Mouse (Mus musculus): ENCODE data around the gene Hoxa7. TPM values are rescaled to one million over a fixed set of nuclear protein-coding genes. Genes with fewer than 3 reads are reported as not detected.

The Hoxa7 gene
- polyA plus RNA-seq, 1 experiment, result not detected

- TF ChIP-seq CTCF (IDR thresholded peaks at IDR 0.05; ENCODE audit: insufficient read depth, low read depth, low read length), result no peak
- TF ChIP-seq POLR2A (IDR thresholded peaks at IDR 0.05; ENCODE audit: insufficient read depth, low read depth, low read length), result no peak
Observed at GRCm38 (mm10) chr6:52180213-52180710, 41.4 kb downstream of the Hoxa7 start.

GRCm38 (mm10) chr6:52179690-52180089 is 42.0 kb downstream of the Hoxa7 start:
- Histone ChIP-seq H3K27ac (ENCODE audit: insufficient read depth, low read depth, low read length) (no peak overlapping the region), H3K4me1 (ENCODE audit: control insufficient read depth, insufficient read depth, low read length) (no peaks in the 10 kb centered on the region), H3K4me3 (ENCODE audit: insufficient read depth, low read depth, low read length) (no peak overlapping the region)
- TF ChIP-seq CTCF (IDR thresholded peaks at IDR 0.05; ENCODE audit: insufficient read depth, low read depth, low read length) (no peak), POLR2A (IDR thresholded peaks at IDR 0.05; ENCODE audit: insufficient read depth, low read depth, low read length) (no peak)
- WGBS, result 3% methylated on average over 10 of the region's 10 CpGs

More at GRCm38 (mm10) chr6:52180213-52180710, 41.4 kb downstream of the Hoxa7 start:
- H3K27ac ChIP-seq (ENCODE audit: insufficient read depth, low read depth, low read length), result no peak overlapping the region
- no peak overlapping the region for H3K4me3 ChIP-seq (ENCODE audit: insufficient read depth, low read depth, low read length)
- no peaks in the 10 kb centered on the region for H3K4me1 ChIP-seq (ENCODE audit: control insufficient read depth, insufficient read depth, low read length)
- 4% methylated on average over 11 of the region's 11 CpGs for WGBS

DNA sequence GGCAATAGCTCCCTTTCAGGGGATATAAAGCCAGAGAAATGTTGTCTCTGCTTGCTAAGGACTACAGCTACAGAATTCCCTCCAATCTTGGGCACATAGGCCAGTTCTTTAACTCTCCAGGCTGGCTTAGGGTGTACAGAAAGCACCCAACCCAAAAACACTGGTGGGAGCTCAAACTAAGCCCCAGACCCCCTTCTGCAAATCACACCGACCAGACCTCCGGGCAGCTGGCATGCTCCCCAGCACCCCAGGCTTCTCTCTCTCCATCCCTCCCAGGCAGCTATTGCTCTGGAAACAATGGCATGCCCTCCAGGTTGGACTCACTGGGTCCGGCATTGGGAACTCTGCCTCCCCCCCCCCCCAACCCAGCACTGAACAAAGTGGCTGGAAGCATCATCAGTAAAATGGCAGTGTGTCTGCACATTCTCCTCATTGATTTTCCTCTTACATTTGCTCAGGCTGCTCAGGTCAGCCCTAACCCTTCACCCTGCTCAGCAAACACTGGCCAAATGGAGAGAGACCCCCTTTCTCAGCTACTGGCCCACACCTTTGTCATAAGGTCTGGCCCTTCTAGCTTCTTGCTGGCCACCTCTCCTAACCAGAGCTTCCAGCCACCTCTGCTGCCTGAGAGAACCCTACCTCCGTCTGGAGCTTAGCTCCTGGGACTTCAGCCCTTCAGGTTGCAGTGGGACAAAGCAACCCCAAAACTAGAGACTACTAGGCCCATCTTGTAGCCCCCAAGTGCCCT is 42.6 kb downstream of the Hoxa7 start:
- H3K27ac ChIP-seq (ENCODE audit: insufficient read depth, low read depth, low read length), result no peak overlapping the region
- H3K4me3 ChIP-seq (ENCODE audit: insufficient read depth, low read depth, low read length), result no peak overlapping the region
- 0% methylated on average over 4 of the region's 4 CpGs for WGBS
- TF ChIP-seq CTCF (IDR thresholded peaks at IDR 0.05; ENCODE audit: insufficient read depth, low read depth, low read length) (no peak), POLR2A (IDR thresholded peaks at IDR 0.05; ENCODE audit: insufficient read depth, low read depth, low read length) (no peak)
- no peaks in the 10 kb centered on the region for H3K4me1 ChIP-seq (ENCODE audit: control insufficient read depth, insufficient read depth, low read length)

DNA sequence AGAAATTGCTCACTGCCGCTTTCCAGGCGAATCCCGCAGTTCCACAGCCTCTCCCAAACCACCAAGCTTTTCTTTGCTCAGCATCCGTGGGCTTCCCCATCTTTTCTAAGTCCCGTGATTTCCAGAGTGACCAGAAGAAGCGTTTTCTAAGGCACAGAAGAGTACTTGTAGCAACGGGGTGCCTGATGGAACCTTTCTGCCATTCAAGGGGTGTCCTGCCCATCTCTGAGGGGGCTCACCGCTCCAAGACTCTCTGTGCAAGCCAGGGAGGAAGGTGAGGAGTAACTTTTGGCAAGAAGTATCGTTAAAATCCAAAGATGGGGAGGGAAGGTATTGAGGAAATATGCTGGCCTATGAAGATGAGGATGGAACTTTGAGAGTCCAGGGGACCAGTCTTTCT is 43.8 kb downstream of the Hoxa7 start:
- Histone ChIP-seq H3K4me1 (ENCODE audit: control insufficient read depth, insufficient read depth, low read length) (no peaks in the 10 kb centered on the region), H3K27ac (ENCODE audit: insufficient read depth, low read depth, low read length) (no peak overlapping the region)
- 5% methylated on average over 9 of the region's 9 CpGs for WGBS

GRCm38 (mm10) chr6:52177061-52177735 is 44.5 kb downstream of the Hoxa7 start, which contains the start of gene 5730596B20Rik:
Gene 5730596B20Rik (plus strand): TSS chr6:52177498.
- no peak within 1 kb of the TSS for H3K4me3 ChIP-seq (ENCODE audit: insufficient read depth, low read depth, low read length)
- no peak within 1 kb of the TSS for H3K27ac ChIP-seq (ENCODE audit: insufficient read depth, low read depth, low read length)
- peaks cover 3% of the 10 kb centered on the region; the same call in 1 of the 2 replicates for H3K4me1 ChIP-seq (ENCODE audit: control insufficient read depth, insufficient read depth, low read length)
- no peak for TF ChIP-seq POLR2A (IDR thresholded peaks at IDR 0.05; ENCODE audit: insufficient read depth, low read depth, low read length)
- TF ChIP-seq CTCF (IDR thresholded peaks at IDR 0.05; ENCODE audit: insufficient read depth, low read depth, low read length), result no peak
- 3% methylated on average over 36 of the region's 36 CpGs for WGBS

More for the DNA sequence above, 43.8 kb downstream of the Hoxa7 start:
- TF ChIP-seq POLR2A (IDR thresholded peaks at IDR 0.05; ENCODE audit: insufficient read depth, low read depth, low read length), result no peak
- no peak for TF ChIP-seq CTCF (IDR thresholded peaks at IDR 0.05; ENCODE audit: insufficient read depth, low read depth, low read length)
- H3K4me3 ChIP-seq (ENCODE audit: insufficient read depth, low read depth, low read length), result no peak overlapping the region

GRCm38 (mm10) chr6:52176391-52176790 is 45.3 kb downstream of the Hoxa7 start:
- WGBS, result 4% methylated on average over 6 of the region's 6 CpGs
- H3K4me3 ChIP-seq (ENCODE audit: insufficient read depth, low read depth, low read length), result no peak overlapping the region
- no peak overlapping the region for H3K27ac ChIP-seq (ENCODE audit: insufficient read depth, low read depth, low read length)
- TF ChIP-seq POLR2A (IDR thresholded peaks at IDR 0.05; ENCODE audit: insufficient read depth, low read depth, low read length) (no peak), CTCF (IDR thresholded peaks at IDR 0.05; ENCODE audit: insufficient read depth, low read depth, low read length) (no peak)
- peaks cover 3% of the 10 kb centered on the region; the same call in 1 of the 2 replicates for H3K4me1 ChIP-seq (ENCODE audit: control insufficient read depth, insufficient read depth, low read length)

GRCm38 (mm10) chr6:52175864-52176263 is 45.8 kb downstream of the Hoxa7 start:
- TF ChIP-seq CTCF (IDR thresholded peaks at IDR 0.05; ENCODE audit: insufficient read depth, low read depth, low read length), result no peak
- TF ChIP-seq POLR2A (IDR thresholded peaks at IDR 0.05; ENCODE audit: insufficient read depth, low read depth, low read length), result no peak
- Histone ChIP-seq H3K27ac (ENCODE audit: insufficient read depth, low read depth, low read length) (no peak overlapping the region), H3K4me3 (ENCODE audit: insufficient read depth, low read depth, low read length) (no peak overlapping the region), H3K4me1 (ENCODE audit: control insufficient read depth, insufficient read depth, low read length) (peaks cover 3% of the 10 kb centered on the region; the same call in 1 of the 2 replicates)
- WGBS, result 4% methylated on average over 19 of the region's 35 CpGs

GRCm38 (mm10) chr6:52174968-52175751 is 46.5 kb downstream of the Hoxa7 start:
- no peak for TF ChIP-seq CTCF (IDR thresholded peaks at IDR 0.05; ENCODE audit: insufficient read depth, low read depth, low read length)
- no peak for TF ChIP-seq POLR2A (IDR thresholded peaks at IDR 0.05; ENCODE audit: insufficient read depth, low read depth, low read length)
- Histone ChIP-seq H3K4me1 (ENCODE audit: control insufficient read depth, insufficient read depth, low read length) (peaks cover 3% of the 10 kb centered on the region; the same call in 1 of the 2 replicates), H3K27ac (ENCODE audit: insufficient read depth, low read depth, low read length) (no peak overlapping the region), H3K4me3 (ENCODE audit: insufficient read depth, low read depth, low read length) (no peak overlapping the region)
- 1% methylated on average over 41 of the region's 41 CpGs for WGBS
